Comparison of ENCODE assay signal across 12 mouse cellular contexts in genomic region chr2:61489762-61490161, GRCm38 (mm10).
"Had no signal": no experiment of that assay in that cellular context is flagged by ENCODE, and none has a peak within 500 bp of the region (broad histone marks: within the 10 kb centered on the region; RNA-seq: fewer than 3 reads in every experiment).

No protein-coding gene starts in this region.

- DNase-seq: kidney, adult 18-20 months; kidney, postnatal 14 days; lung, adult 2 months; lung, postnatal 36 days; retina, postnatal 1 day; right cerebral cortex, postnatal 4 days; spleen, adult 18-20 months had no signal

- H3K27me3 ChIP-seq: liver, embryonic 15.5 days; midbrain, embryonic 13.5 days; neural tube, embryonic 12.5 days had no signal

- H3K36me3 ChIP-seq: limb, embryonic 10.5 days; liver, embryonic 15.5 days; midbrain, embryonic 13.5 days; neural tube, embryonic 12.5 days had no signal

- ATAC-seq: lung, postnatal 0 days; midbrain, embryonic 13.5 days had no signal
